Mouse (Mus musculus) embryonic fibroblast, embryonic 13.5 days (primary cell): ENCODE data around the gene Krt72.

Experiments used
- CTCF ChIP-seq: IDR thresholded peaks from 2 replicates; pipeline ENCODE4 v1.5.1; 2011; ENCODE audit warnings: mild to moderate bottlenecking, control low read depth, low read length, moderate library complexity, borderline replicate concordance; ENCODE audit not compliant: insufficient read depth
- POLR2A ChIP-seq: IDR thresholded peaks from 2 replicates; pipeline ENCODE4 v1.6.1; 2011; ENCODE audit warnings: low read depth, mild to moderate bottlenecking, control low read depth, low read length, moderate library complexity

- no peak for TF ChIP-seq CTCF
- TF ChIP-seq POLR2A, result no peak
Measured at GRCm38 (mm10) chr15:101803052-101803822, 17.0 kb upstream of the Krt72 start.
